ENCODE assay signal across 10 mouse cellular contexts in genomic region chr8:105890870-105891269, GRCm38 (mm10). TPM values are rescaled to one million over a fixed set of nuclear protein-coding genes. Genes with fewer than 3 reads are reported as not detected.
A peak's percentile ranks its signal among the peaks of the same experiment; 100 is the strongest.
DNase-seq lines count a peak whose midpoint lies in the region; ATAC-seq lines count a peak whose summit lies in the region.
"Had no signal": no experiment of that assay in that cellular context is flagged by ENCODE, and none has a peak within 500 bp of the region (broad histone marks: within the 10 kb centered on the region; RNA-seq: fewer than 3 reads in every experiment).

No protein-coding gene starts in this region.

- ATAC-seq in activated CD4-positive, CD25-positive, alpha-beta regulatory T cell, adult 4 months = no peak

- DNase-seq in heart, adult 18-20 months = peak; percentile 62 to 73
- DNase-seq in heart, postnatal 25 days (ENCODE audit: low spot score) = no peak
- peak; percentile 79 for DNase-seq in brain, adult 2 months (ENCODE audit: low read depth, low spot score)
- DNase-seq in gastrocnemius, postnatal 14 days = peak; percentile 59
- DNase-seq in layer of hippocampus, postnatal 10 days (ENCODE audit: low spot score in 2 of 2) = peak; percentile 80
- DNase-seq in lung, postnatal 25 days (ENCODE audit: low spot score) = no peak
- DNase-seq: cerebellum, adult 9-11 months; lung, adult 2 months had no signal

- intact Hi-C loops in heart, postnatal 25 days (cut with DNase I) = no loop called here
- intact Hi-C loops in gastrocnemius, postnatal 14 days (cut with DNase I; ENCODE audit: low total_unique reads) = no loop called here

RNA-seq across cellular contexts. Expression of gene Nrn1l, which starts 2.5 kb away (rescaled TPM):
- 1 to 10 TPM in 1 of 2 experiments, under 1 TPM in 1; 0.77 to 1.0 TPM for total RNA-seq in heart, adult 18-20 months (2021)
- under 1 TPM; 0.61 to 0.65 TPM for total RNA-seq in heart, postnatal 25 days (2021)
- total RNA-seq in gastrocnemius, postnatal 14 days (2021) = under 1 TPM in 1 of 2 experiments, not detected in 1; 0.69 TPM
- 1 to 10 TPM in 1 of 2 experiments, under 1 TPM in 1; 0.66 to 1.5 TPM for total RNA-seq in layer of hippocampus, postnatal 10 days (2021)
- polyA plus RNA-seq in activated CD4-positive, CD25-positive, alpha-beta regulatory T cell, adult 4 months (2017; shearing (Covaris generic)) = 1 to 10 TPM in 1 of 2 experiments, not detected in 1; 1.3 TPM
- total RNA-seq: neutrophil, adult 5-6 weeks had no signal

RNA-seq across cellular contexts. Expression of gene Pskh1, which starts 9.4 kb away (rescaled TPM):
- total RNA-seq in heart, adult 18-20 months (2021) = 10 to 100 TPM; 15.6 to 18.1 TPM
- 10 to 100 TPM; 16.0 to 16.6 TPM for total RNA-seq in heart, postnatal 25 days (2021)
- 10 to 100 TPM; 12.8 to 13.8 TPM for total RNA-seq in gastrocnemius, postnatal 14 days (2021)
- 1 to 10 TPM; 8.1 to 8.3 TPM for total RNA-seq in layer of hippocampus, postnatal 10 days (2021)
- 10 to 100 TPM in 1 of 2 experiments, 1 to 10 TPM in 1; 8.1 to 11.3 TPM for polyA plus RNA-seq in activated CD4-positive, CD25-positive, alpha-beta regulatory T cell, adult 4 months (2017; shearing (Covaris generic))

RNA-seq across cellular contexts. Expression of gene Edc4, which starts 10.2 kb away (rescaled TPM):
- total RNA-seq in heart, adult 18-20 months (2021) = 10 to 100 TPM; 23.0 to 25.7 TPM
- total RNA-seq in heart, postnatal 25 days (2021) = 10 to 100 TPM; 23.5 to 23.8 TPM
- total RNA-seq in gastrocnemius, postnatal 14 days (2021) = 10 to 100 TPM; 21.1 to 21.5 TPM
- total RNA-seq in layer of hippocampus, postnatal 10 days (2021) = 10 to 100 TPM; 59.5 to 63.9 TPM
- polyA plus RNA-seq in activated CD4-positive, CD25-positive, alpha-beta regulatory T cell, adult 4 months (2017; shearing (Covaris generic)) = 10 to 100 TPM; 24.6 to 32.7 TPM

RNA-seq across cellular contexts. Expression of gene Nutf2, which starts 30.5 kb away (rescaled TPM):
- total RNA-seq in heart, adult 18-20 months (2021) = 10 to 100 TPM; 27.0 to 43.8 TPM
- total RNA-seq in heart, postnatal 25 days (2021) = 10 to 100 TPM; 30.7 to 35.0 TPM
- 10 to 100 TPM; 63.8 to 66.0 TPM for total RNA-seq in gastrocnemius, postnatal 14 days (2021)
- total RNA-seq in layer of hippocampus, postnatal 10 days (2021) = 10 to 100 TPM; 23.3 to 42.6 TPM
- polyA plus RNA-seq in activated CD4-positive, CD25-positive, alpha-beta regulatory T cell, adult 4 months (2017; shearing (Covaris generic)) = 100 to 1,000 TPM in 1 of 2 experiments, 1 to 10 TPM in 1; 5.1 to 101 TPM

RNA-seq across cellular contexts. Expression of gene Thap11, which starts 35.9 kb away (rescaled TPM):
- 10 to 100 TPM; 27.5 to 27.8 TPM for total RNA-seq in heart, adult 18-20 months (2021)
- 10 to 100 TPM; 23.8 to 27.4 TPM for total RNA-seq in heart, postnatal 25 days (2021)
- total RNA-seq in gastrocnemius, postnatal 14 days (2021) = 10 to 100 TPM; 19.6 to 22.7 TPM
- 10 to 100 TPM; 32.1 to 34.2 TPM for total RNA-seq in layer of hippocampus, postnatal 10 days (2021)
- 1 to 10 TPM; 7.0 to 7.4 TPM for polyA plus RNA-seq in activated CD4-positive, CD25-positive, alpha-beta regulatory T cell, adult 4 months (2017; shearing (Covaris generic))

Comparison
In these comparisons a context has a peak if more than half of its experiments do, and no peak if none do; other contexts are left out.
1. DNase-seq: peak in heart, adult 18-20 months (2 of 2), brain, adult 2 months (single experiment), gastrocnemius, postnatal 14 days (single experiment) and layer of hippocampus, postnatal 10 days (2 of 2); none in heart, postnatal 25 days (single experiment) and lung, postnatal 25 days (single experiment).